Mouse (Mus musculus): ENCODE data around the gene Ptgdr2.

- TF ChIP-seq CTCF (IDR thresholded peaks at IDR 0.05; ENCODE audit: low read depth) (peak; percentile 72), EP300 (IDR thresholded peaks at IDR 0.05; ENCODE audit: low read depth) (no peak)
Measured at GRCm38 (mm10) chr19:10983146-10983545, 46.2 kb downstream of the Ptgdr2 start.

Data from liver, postnatal 0 days (tissue).